Mouse (Mus musculus): ENCODE results near the gene Olfr968. TPM values are rescaled to one million over a fixed set of nuclear protein-coding genes. Genes with fewer than 3 reads are reported as not detected.

Gene Olfr968
- not detected in 2 replicates for polyA plus RNA-seq (2012; rRNA removed)

DNA sequence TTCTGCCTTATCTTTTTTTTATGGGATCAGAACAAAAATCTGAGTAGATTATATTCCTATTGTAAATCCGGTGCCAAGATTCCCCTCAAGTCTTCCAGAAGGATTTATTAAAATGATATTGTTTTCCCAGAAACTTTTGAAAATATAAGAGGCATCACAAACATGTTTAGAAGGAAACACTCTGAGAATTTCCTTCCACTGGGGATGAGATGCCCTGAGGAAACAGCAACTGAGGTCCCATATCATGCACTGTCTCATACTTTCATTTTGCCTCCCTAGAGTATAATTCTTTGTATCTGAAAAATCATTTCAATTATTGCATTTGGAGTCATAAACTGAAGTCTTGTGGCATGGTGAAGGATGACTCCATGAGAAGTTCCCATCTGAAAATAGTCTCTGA, at the start of gene Olfr968:
Gene Olfr968, minus strand, starts transcription at position 101 of the 400 bp plus-strand sequence.
- DNase-seq (ENCODE audit: low spot score): no peak

DNA sequence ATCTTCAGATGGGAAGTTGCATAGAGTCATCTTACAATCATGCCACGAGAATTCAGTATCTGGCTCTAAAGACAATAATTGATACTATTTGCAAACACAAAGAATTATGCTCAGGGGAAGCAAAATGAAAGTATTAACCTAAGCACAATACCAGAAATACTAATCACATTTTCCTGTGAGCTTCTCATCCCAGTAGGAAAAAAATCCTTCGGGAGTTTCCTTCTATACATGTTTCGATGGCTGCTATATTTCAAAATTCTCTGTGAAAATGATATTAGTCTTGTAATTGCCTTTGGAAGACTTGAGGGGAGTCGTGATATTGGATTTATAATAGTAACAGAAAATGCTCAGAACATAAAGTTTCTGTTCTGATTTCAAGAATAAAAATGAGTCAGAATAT, 25.5 kb upstream of the Olfr968 start, which contains the start of gene Olfr970:
Gene Olfr970, plus strand, starts transcription at position 301 of the 400 bp plus-strand sequence.
- DNase-seq (ENCODE audit: low spot score): no peak

DNA sequence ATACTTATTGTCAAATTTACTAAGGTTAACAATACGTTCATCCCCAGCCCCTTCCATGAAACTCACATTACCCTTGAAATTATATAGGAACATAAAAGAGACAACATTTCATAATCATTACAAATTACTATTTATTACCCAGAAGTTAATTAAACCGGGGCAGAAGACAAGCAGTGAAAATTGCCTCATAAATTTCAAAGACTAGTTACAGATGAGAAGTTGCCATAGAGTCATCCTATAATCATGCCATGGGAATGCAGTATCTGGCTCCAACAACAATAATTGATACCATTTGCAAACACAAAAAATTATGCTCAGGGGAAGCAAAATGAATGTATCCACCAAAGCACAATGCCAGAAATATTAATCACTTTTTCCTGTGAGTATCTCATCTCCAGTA, 7.5 kb upstream of the Olfr968 start, which contains the start of gene Olfr969:
Gene Olfr969, plus strand, starts transcription at position 388 of the 400 bp plus-strand sequence.
- DNase-seq (ENCODE audit: low spot score): no peak

DNA sequence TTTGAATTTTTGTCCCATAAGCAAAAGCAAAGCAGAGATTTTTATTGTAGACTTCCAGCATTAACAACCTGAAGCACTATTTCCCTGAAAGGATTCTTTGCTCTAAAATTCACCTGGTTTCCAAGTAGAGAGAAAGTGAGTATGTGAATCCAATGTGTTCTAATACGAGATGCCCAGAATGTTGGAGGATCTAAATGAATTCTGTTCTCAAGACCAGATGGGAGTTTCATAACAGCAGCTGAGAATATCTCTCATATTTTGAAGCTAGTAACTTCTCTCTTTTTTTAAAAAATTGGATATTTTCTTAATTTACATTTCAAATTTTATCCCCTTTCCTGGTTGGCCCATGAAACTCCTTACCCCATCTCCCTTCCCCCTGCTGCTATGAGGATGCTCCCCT, 36.6 kb downstream of the Olfr968 start:
- no peak for DNase-seq (ENCODE audit: low spot score)

DNA sequence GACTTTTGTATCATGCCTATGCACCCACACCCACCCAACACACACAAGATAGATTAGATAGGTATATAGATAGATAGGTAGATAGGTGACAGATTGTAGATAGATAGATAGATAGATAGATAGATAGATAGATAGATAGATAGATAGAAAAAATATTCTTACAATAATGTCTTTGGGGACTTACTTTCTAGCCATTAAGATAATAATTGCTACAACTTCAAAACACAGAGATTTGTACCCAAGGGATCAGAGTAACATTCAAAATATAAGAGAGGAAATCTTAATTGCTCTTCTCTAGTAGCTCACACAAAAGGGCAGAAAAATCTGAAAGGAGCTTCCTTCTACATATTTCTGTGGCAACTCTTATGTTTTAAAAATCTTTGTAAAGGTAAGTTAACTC, 37.1 kb downstream of the Olfr968 start, which contains the start of gene Olfr967:
Gene Olfr967, plus strand, starts transcription at position 301 of the 400 bp plus-strand sequence.
- no peak for DNase-seq (ENCODE audit: low spot score)

DNA sequence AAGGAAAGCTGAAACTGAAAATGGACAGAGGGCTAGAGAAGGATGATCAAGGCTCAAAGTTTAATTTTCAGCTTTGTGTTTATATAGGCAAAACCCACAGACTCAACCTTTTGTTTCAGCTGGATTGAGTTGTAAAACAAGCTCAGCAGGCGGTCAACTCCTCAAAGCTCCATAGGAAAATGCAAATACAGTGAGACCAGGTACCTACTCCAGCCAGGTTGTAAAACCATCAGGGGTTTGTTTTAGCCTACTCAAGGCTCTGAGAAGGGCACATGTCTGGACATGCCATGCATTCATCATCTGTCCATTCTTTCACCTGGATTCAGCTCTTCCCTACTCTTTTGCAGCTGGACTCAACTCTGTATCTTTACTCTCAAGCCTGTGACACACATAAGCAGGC, 42.3 kb downstream of the Olfr968 start:
- no peak for DNase-seq (ENCODE audit: low spot score)

DNA sequence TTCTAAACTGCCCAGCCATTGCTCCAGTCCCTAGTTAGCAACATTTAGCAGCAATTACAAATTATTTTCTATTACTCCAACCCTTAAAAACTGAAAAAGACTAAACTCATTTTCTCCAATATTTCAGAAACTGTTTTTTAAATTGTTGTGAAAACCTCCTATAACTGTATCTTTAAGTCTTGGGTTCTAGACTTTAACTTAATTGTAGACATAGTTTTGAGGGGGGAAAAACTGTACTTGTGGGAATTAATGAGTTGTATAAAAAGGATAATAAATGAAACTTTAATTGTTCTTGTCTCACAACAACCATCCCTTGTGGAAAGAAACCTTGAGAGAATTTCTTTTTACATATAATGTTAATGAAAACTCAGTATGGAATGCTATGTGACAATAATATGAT, 52.4 kb downstream of the Olfr968 start, which contains the start of gene Olfr150:
Gene Olfr150, plus strand, starts transcription at position 301 of the 400 bp plus-strand sequence.
- DNase-seq (ENCODE audit: low spot score): no peak

Other genes with a start within 250 kb of the Olfr968 start
- not detected in 2 replicates for gene Olfr958, start 229.2 kb downstream of the Olfr968 start, polyA plus RNA-seq (2012; rRNA removed)
- not detected in 2 replicates for gene Olfr959, start 207.7 kb downstream of the Olfr968 start, polyA plus RNA-seq (2012; rRNA removed)
- 14.8 and 16.8 TPM in 2 replicates for gene AW551984, start 178.8 kb downstream of the Olfr968 start, polyA plus RNA-seq (2012; rRNA removed)
- gene Olfr148, start 172.6 kb downstream of the Olfr968 start, polyA plus RNA-seq (2012; rRNA removed): not detected in 2 replicates
- not detected in 2 replicates for gene Olfr960, start 161.9 kb downstream of the Olfr968 start, polyA plus RNA-seq (2012; rRNA removed)
- not detected in 2 replicates for gene Olfr961, start 138.2 kb downstream of the Olfr968 start, polyA plus RNA-seq (2012; rRNA removed)
- gene Olfr963, start 116.0 kb downstream of the Olfr968 start, polyA plus RNA-seq (2012; rRNA removed): not detected in 2 replicates
- not detected in 2 replicates for gene Olfr149, start 76.1 kb downstream of the Olfr968 start, polyA plus RNA-seq (2012; rRNA removed)
- gene Olfr965, start 71.9 kb downstream of the Olfr968 start, polyA plus RNA-seq (2012; rRNA removed): not detected in 2 replicates
- gene Olfr150, start 52.3 kb downstream of the Olfr968 start, polyA plus RNA-seq (2012; rRNA removed): not detected in 2 replicates
- not detected in 2 replicates for gene Olfr967, start 37.0 kb downstream of the Olfr968 start, polyA plus RNA-seq (2012; rRNA removed)
- gene Olfr969, start 7.7 kb upstream of the Olfr968 start, polyA plus RNA-seq (2012; rRNA removed): not detected in 2 replicates
- not detected in 2 replicates for gene Olfr970, start 25.6 kb upstream of the Olfr968 start, polyA plus RNA-seq (2012; rRNA removed)
- not detected in 2 replicates for gene Olfr971, start 53.6 kb upstream of the Olfr968 start, polyA plus RNA-seq (2012; rRNA removed)
- not detected in 2 replicates for gene Olfr972, start 83.2 kb upstream of the Olfr968 start, polyA plus RNA-seq (2012; rRNA removed)
- not detected in 2 replicates for gene Olfr229, start 124.1 kb upstream of the Olfr968 start, polyA plus RNA-seq (2012; rRNA removed)
- gene Olfr974, start 154.2 kb upstream of the Olfr968 start, polyA plus RNA-seq (2012; rRNA removed): not detected in 2 replicates
- not detected in 2 replicates for gene Olfr975, start 168.8 kb upstream of the Olfr968 start, polyA plus RNA-seq (2012; rRNA removed)
- gene Olfr976, start 177.9 kb upstream of the Olfr968 start, polyA plus RNA-seq (2012; rRNA removed): not detected in 2 replicates
- gene Olfr978, start 208.9 kb upstream of the Olfr968 start, polyA plus RNA-seq (2012; rRNA removed): not detected in 2 replicates
- not detected in 2 replicates for gene Olfr979, start 220.2 kb upstream of the Olfr968 start, polyA plus RNA-seq (2012; rRNA removed)
- not detected in 2 replicates for gene Olfr980, start 226.3 kb upstream of the Olfr968 start, polyA plus RNA-seq (2012; rRNA removed)
- not detected in 2 replicates for gene Olfr981, start 238.2 kb upstream of the Olfr968 start, polyA plus RNA-seq (2012; rRNA removed)